ENCODE assay signal across 18 mouse cellular contexts in genomic region chr11:90650231-90650885, GRCm38 (mm10). TPM values are rescaled to one million over a fixed set of nuclear protein-coding genes. Genes with fewer than 3 reads are reported as not detected.
DNase-seq lines count a peak whose midpoint lies in the region; ATAC-seq lines count a peak whose summit lies in the region.
"Had no signal": no experiment of that assay in that cellular context is flagged by ENCODE, and none has a peak within 500 bp of the region (broad histone marks: within the 10 kb centered on the region; RNA-seq: fewer than 3 reads in every experiment).

No protein-coding gene starts in this region.

- no peaks in the 10 kb centered on the region for H3K27me3 ChIP-seq in limb, embryonic 13.5 days
- no peaks in the 10 kb centered on the region for H3K27me3 ChIP-seq in limb, embryonic 10.5 days (ENCODE audit: low read depth, poor library complexity, severe bottlenecking)
- no peaks in the 10 kb centered on the region for H3K27me3 ChIP-seq in neural tube, embryonic 15.5 days (replicated peaks)
- H3K27me3 ChIP-seq: embryonic facial prominence, embryonic 15.5 days; hindbrain, embryonic 13.5 days had no signal

- H3K4me3 ChIP-seq in limb, embryonic 13.5 days, result no peak overlapping the region
- no peak overlapping the region for H3K4me3 ChIP-seq in limb, embryonic 10.5 days
- no peak overlapping the region for H3K4me3 ChIP-seq in neural tube, embryonic 15.5 days (replicated peaks)
- H3K4me3 ChIP-seq: embryonic facial prominence, embryonic 15.5 days; heart, adult 2 months; hindbrain, embryonic 13.5 days had no signal

- no peak for DNase-seq in limb, embryonic 10.5 days (ENCODE audit: low spot score)
- DNase-seq in neural tube, embryonic 10.5 days (ENCODE audit: extremely low spot score, low spot score), result no peak
- DNase-seq in NIH3T3 (ENCODE audit: low read depth), result peak; percentile 62
- DNase-seq in left cerebral cortex, postnatal 36 days (ENCODE audit: low spot score in 2 of 2), result no peak
- DNase-seq: cerebellum, adult 2 months; embryo, embryonic 11 days; gastrocnemius, postnatal 10 days; heart, adult 2 months; heart, postnatal 4 days had no signal

- no peak overlapping the region for H3K9ac ChIP-seq in limb, embryonic 13.5 days
- H3K9ac ChIP-seq in neural tube, embryonic 15.5 days (replicated peaks), result no peak overlapping the region
- H3K9ac ChIP-seq: embryonic facial prominence, embryonic 15.5 days; hindbrain, embryonic 13.5 days had no signal

- peaks cover 14% of the 10 kb centered on the region for H3K4me1 ChIP-seq in limb, embryonic 13.5 days
- H3K4me1 ChIP-seq in limb, embryonic 10.5 days, result no peaks in the 10 kb centered on the region
- no peaks in the 10 kb centered on the region for H3K4me1 ChIP-seq in neural tube, embryonic 15.5 days
- H3K4me1 ChIP-seq: embryonic facial prominence, embryonic 15.5 days; hindbrain, embryonic 13.5 days had no signal

- ATAC-seq in limb, embryonic 13.5 days (ENCODE audit: low FRiP score, low read depth), result no peak
- ATAC-seq in neural tube, embryonic 15.5 days (ENCODE audit: low FRiP score), result no peak
- ATAC-seq in megakaryocyte-erythroid progenitor cell, adult 5-6 weeks (replicated peaks; ENCODE audit: low FRiP score, low TSS enrichment, poor library complexity, severe bottlenecking), result peak; percentile 18
- ATAC-seq: activated CD4-positive, CD25-positive, alpha-beta regulatory T cell, adult 4 months; forebrain, embryonic 16.5 days; hindbrain, postnatal 0 days had no signal

- intact Hi-C loops in left cerebral cortex, postnatal 36 days (cut with DNase I), result no loop called here

- H3K9me3 ChIP-seq in limb, embryonic 13.5 days, result no peaks in the 10 kb centered on the region
- H3K9me3 ChIP-seq in limb, embryonic 10.5 days (replicated peaks), result no peaks in the 10 kb centered on the region
- no peaks in the 10 kb centered on the region for H3K9me3 ChIP-seq in neural tube, embryonic 15.5 days (replicated peaks)
- H3K9me3 ChIP-seq: embryonic facial prominence, embryonic 15.5 days; hindbrain, embryonic 13.5 days had no signal

- peaks cover 39% of the 10 kb centered on the region for H3K36me3 ChIP-seq in limb, embryonic 13.5 days
- H3K36me3 ChIP-seq in limb, embryonic 10.5 days, result peaks cover 55% of the 10 kb centered on the region
- H3K36me3 ChIP-seq in neural tube, embryonic 15.5 days, result peaks cover 27% of the 10 kb centered on the region

- H3K4me2 ChIP-seq in limb, embryonic 13.5 days (replicated peaks), result no peak overlapping the region
- no peak overlapping the region for H3K4me2 ChIP-seq in neural tube, embryonic 15.5 days
- H3K4me2 ChIP-seq: embryonic facial prominence, embryonic 15.5 days; heart, embryonic 11.5 days; hindbrain, embryonic 13.5 days had no signal

- H3K27ac ChIP-seq in limb, embryonic 13.5 days, result peak overlapping the region; percentile 12; the same call in 1 of the 2 replicates
- H3K27ac ChIP-seq in limb, embryonic 10.5 days, result no peak overlapping the region
- peak overlapping the region; percentile 18; the same call in 1 of the 2 replicates for H3K27ac ChIP-seq in neural tube, embryonic 15.5 days (replicated peaks)
- H3K27ac ChIP-seq: embryonic facial prominence, embryonic 15.5 days; heart, adult 2 months; hindbrain, embryonic 13.5 days; hindbrain, postnatal 0 days had no signal

- 78% methylated on average over 9 of the region's 9 CpGs for WGBS in limb, embryonic 13.5 days
- 80% methylated on average over 9 of the region's 9 CpGs for WGBS in limb, embryonic 10.5 days
- WGBS in neural tube, embryonic 15.5 days, result 83% methylated on average over 9 of the region's 9 CpGs

RNA-seq across cellular contexts. Expression of gene Cox11, which starts 12.4 kb away (rescaled TPM):
- 38.6 and 40.3 TPM in 2 replicates for polyA plus RNA-seq in limb, embryonic 13.5 days (2015; fragmentation: Nextera tagmentation; extraction: Ambion mirVana)
- polyA plus RNA-seq in limb, embryonic 10.5 days (2016; fragmentation: Nextera tagmentation; extraction: Ambion mirVana), result 33.3 and 41.7 TPM in 2 replicates
- polyA plus RNA-seq in neural tube, embryonic 15.5 days (2015; fragmentation: Nextera tagmentation; extraction: Ambion mirVana), result 42.3 and 44.1 TPM in 2 replicates
- total RNA-seq in megakaryocyte-erythroid progenitor cell, adult 5-6 weeks (2014; fragmentation: Nextera tagmentation), result 37.0 and 40.1 TPM in 2 replicates
- 15.5 and 37.0 TPM in 2 replicates for total RNA-seq in megakaryocyte-erythroid progenitor cell, adult 5-6 weeks (2017)
- total RNA-seq in left cerebral cortex, postnatal 36 days (2021), result 10 to 100 TPM; 29.2 to 30.5 TPM

RNA-seq across cellular contexts. Expression of gene Stxbp4, which starts 12.5 kb away (rescaled TPM):
- polyA plus RNA-seq in limb, embryonic 13.5 days (2015; fragmentation: Nextera tagmentation; extraction: Ambion mirVana), result 34.9 and 36.5 TPM in 2 replicates
- polyA plus RNA-seq in limb, embryonic 10.5 days (2016; fragmentation: Nextera tagmentation; extraction: Ambion mirVana), result 33.0 and 37.4 TPM in 2 replicates
- 15.9 and 18.3 TPM in 2 replicates for polyA plus RNA-seq in neural tube, embryonic 15.5 days (2015; fragmentation: Nextera tagmentation; extraction: Ambion mirVana)
- total RNA-seq in megakaryocyte-erythroid progenitor cell, adult 5-6 weeks (2014; fragmentation: Nextera tagmentation), result 14.0 and 20.4 TPM in 2 replicates
- 4.1 and 7.0 TPM in 2 replicates for total RNA-seq in megakaryocyte-erythroid progenitor cell, adult 5-6 weeks (2017)
- 10 to 100 TPM in 1 of 2 experiments, 1 to 10 TPM in 1; 9.4 to 12.7 TPM for total RNA-seq in left cerebral cortex, postnatal 36 days (2021)

RNA-seq across cellular contexts. Expression of gene Tom1l1, which starts 37.8 kb away (rescaled TPM):
- 21.8 and 23.6 TPM in 2 replicates for polyA plus RNA-seq in limb, embryonic 13.5 days (2015; fragmentation: Nextera tagmentation; extraction: Ambion mirVana)
- 11.1 and 12.4 TPM in 2 replicates for polyA plus RNA-seq in limb, embryonic 10.5 days (2016; fragmentation: Nextera tagmentation; extraction: Ambion mirVana)
- 24.5 and 30.1 TPM in 2 replicates for polyA plus RNA-seq in neural tube, embryonic 15.5 days (2015; fragmentation: Nextera tagmentation; extraction: Ambion mirVana)
- 32.7 and 48.7 TPM in 2 replicates for total RNA-seq in megakaryocyte-erythroid progenitor cell, adult 5-6 weeks (2014; fragmentation: Nextera tagmentation)
- 78.0 and 82.5 TPM in 2 replicates for total RNA-seq in megakaryocyte-erythroid progenitor cell, adult 5-6 weeks (2017)
- 10 to 100 TPM; 28.3 to 30.2 TPM for total RNA-seq in left cerebral cortex, postnatal 36 days (2021)
